In the genomic region with DNA sequence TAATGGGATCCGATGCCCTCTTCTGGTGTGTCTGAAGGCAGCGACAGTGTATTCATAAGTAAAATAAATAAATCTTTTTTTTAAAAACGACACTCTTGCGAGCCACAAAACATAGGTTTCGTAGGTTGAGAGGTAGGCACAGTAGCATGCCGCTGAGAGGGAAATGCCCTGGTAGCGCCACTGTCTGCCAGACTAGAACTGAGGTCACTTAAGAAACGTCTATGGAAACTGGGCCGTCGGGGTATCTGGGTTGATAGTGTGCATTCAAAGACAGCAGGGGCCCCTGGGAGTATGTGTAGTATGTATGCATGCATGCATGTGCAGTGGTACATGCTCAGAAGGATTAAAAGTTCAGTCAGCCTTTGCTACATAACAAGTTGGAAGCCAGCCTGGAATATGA, we compare ENCODE assay signal across 19 mouse cellular contexts. TPM values are rescaled to one million over a fixed set of nuclear protein-coding genes. Genes with fewer than 3 reads are reported as not detected.
DNase-seq lines count a peak whose midpoint lies in the region; ATAC-seq and TF ChIP-seq lines count a peak whose summit lies in the region.
"Had no signal": no experiment of that assay in that cellular context is flagged by ENCODE, and none has a peak within 500 bp of the region (broad histone marks: within the 10 kb centered on the region; RNA-seq: fewer than 3 reads in every experiment).

No protein-coding gene starts in this region.

- no peak overlapping the region for H3K4me3 ChIP-seq in gastrocnemius, adult 2 months
- H3K4me3 ChIP-seq in kidney, postnatal 0 days (replicated peaks; ENCODE audit: low read depth, low read length), result no peak overlapping the region
- no peak overlapping the region for H3K4me3 ChIP-seq in neural tube, embryonic 15.5 days (replicated peaks)
- H3K4me3 ChIP-seq: erythroblast, embryonic 14.5 days; heart, embryonic 12.5 days; hindbrain, embryonic 10.5 days; midbrain, embryonic 15.5 days had no signal

- H3K9ac ChIP-seq in kidney, postnatal 0 days (ENCODE audit: low read depth, low read length), result no peak overlapping the region
- H3K9ac ChIP-seq in neural tube, embryonic 15.5 days (replicated peaks), result no peak overlapping the region
- H3K9ac ChIP-seq: heart, embryonic 12.5 days; midbrain, embryonic 15.5 days had no signal

- H3K27me3 ChIP-seq in kidney, postnatal 0 days (ENCODE audit: insufficient read depth, low read length), result no peaks in the 10 kb centered on the region
- no peaks in the 10 kb centered on the region for H3K27me3 ChIP-seq in neural tube, embryonic 15.5 days (replicated peaks)
- H3K27me3 ChIP-seq: heart, embryonic 12.5 days; midbrain, embryonic 15.5 days had no signal

- H3K36me3 ChIP-seq in kidney, postnatal 0 days (ENCODE audit: insufficient read depth, low read length), result peaks cover 22% of the 10 kb centered on the region; the same call in 1 of the 2 replicates
- H3K36me3 ChIP-seq in neural tube, embryonic 15.5 days, result peaks cover 16% of the 10 kb centered on the region

- H3K4me2 ChIP-seq in kidney, postnatal 0 days (ENCODE audit: low read length), result no peak overlapping the region
- H3K4me2 ChIP-seq in neural tube, embryonic 15.5 days, result no peak overlapping the region
- H3K4me2 ChIP-seq: heart, embryonic 12.5 days; midbrain, embryonic 15.5 days had no signal

- 87% methylated on average over 10 of the region's 10 CpGs for whole genome bisulfite sequencing in kidney, postnatal 0 days
- WGBS in neural tube, embryonic 15.5 days, result 86% methylated on average over 10 of the region's 10 CpGs

- no peak for TF ChIP-seq CTCF in gastrocnemius, adult 2 months (IDR thresholded peaks at IDR 0.05)
- TF ChIP-seq CTCF in kidney, postnatal 0 days (IDR thresholded peaks at IDR 0.05; ENCODE audit: low read depth), result no peak

- intact Hi-C loops in gastrocnemius, adult 2 months (cut with DNase I), result no loop called here

- H3K4me1 ChIP-seq in kidney, postnatal 0 days (replicated peaks; ENCODE audit: insufficient read depth, low read length), result peaks cover 14% of the 10 kb centered on the region
- peaks cover 32% of the 10 kb centered on the region for H3K4me1 ChIP-seq in neural tube, embryonic 15.5 days

- no peaks in the 10 kb centered on the region for H3K9me3 ChIP-seq in kidney, postnatal 0 days (replicated peaks; ENCODE audit: low read length)
- no peaks in the 10 kb centered on the region for H3K9me3 ChIP-seq in neural tube, embryonic 15.5 days (replicated peaks)
- H3K9me3 ChIP-seq: heart, embryonic 12.5 days; hindbrain, embryonic 10.5 days; midbrain, embryonic 15.5 days had no signal

- DNase-seq in gastrocnemius, adult 2 months, result no peak
- DNase-seq in gastrocnemius, postnatal 25 days, result no peak
- no peak for DNase-seq in kidney, postnatal 0 days (ENCODE audit: low spot score)
- no peak for DNase-seq in kidney, postnatal 36 days
- peak; percentile 11 for DNase-seq in neural tube, embryonic 10.5 days (ENCODE audit: extremely low spot score, low spot score)
- no peak for DNase-seq in cerebellum, postnatal 36 days
- DNase-seq: adrenal gland, postnatal 10 days; cerebellum, adult 11 months; cerebellum, postnatal 14 days; gastrocnemius, postnatal 14 days; kidney, adult 11 months; kidney, postnatal 25 days; layer of hippocampus, adult 9-11 months had no signal

- no peak for ATAC-seq in kidney, postnatal 0 days (replicated peaks; ENCODE audit: low FRiP score, low read depth)
- no peak for ATAC-seq in neural tube, embryonic 15.5 days (ENCODE audit: low FRiP score)
- ATAC-seq: lung, postnatal 0 days; midbrain, embryonic 15.5 days had no signal

- peak overlapping the region; percentile 87 for H3K27ac ChIP-seq in gastrocnemius, adult 2 months
- H3K27ac ChIP-seq in kidney, postnatal 0 days, result 0 out of 2 replicates have a peak overlapping the region, but pooled peaks have one; percentile 31
- no peak overlapping the region for H3K27ac ChIP-seq in neural tube, embryonic 15.5 days (replicated peaks)

RNA-seq across cellular contexts. Expression of a gene that starts 21.4 kb away (rescaled TPM):
- total RNA-seq in gastrocnemius, adult 2 months (2021), result 10 to 100 TPM; 40.7 to 48.4 TPM
- total RNA-seq in gastrocnemius, postnatal 25 days (2021), result 10 to 100 TPM; 30.2 to 38.4 TPM
- 41.6 and 44.1 TPM in 2 replicates for polyA plus RNA-seq in kidney, postnatal 0 days (2015; fragmentation: Nextera tagmentation; extraction: Ambion mirVana)
- polyA plus RNA-seq in neural tube, embryonic 15.5 days (2015; fragmentation: Nextera tagmentation; extraction: Ambion mirVana), result 31.2 and 39.3 TPM in 2 replicates
